Mouse (Mus musculus) liver, embryonic 15.5 days (tissue): ENCODE data around the gene Mfrp. TPM values are rescaled to one million over a fixed set of nuclear protein-coding genes. Genes with fewer than 3 reads are reported as not detected.

ENCODE experiments used
- ATAC-seq: fragments of 200-750 bp; cut with Nextera tagmentation; 2 replicates; pipeline ENCODE4 v1.8.0; 2017; ENCODE audit warnings: moderate number of reproducible peaks, mild to moderate bottlenecking, moderate library complexity; ENCODE audit not compliant: insufficient read depth
- H3K27ac ChIP-seq: fragments of 300-500 bp; sonication (generic); replicated peaks from 2 replicates; pipeline ENCODE4 v1.5.1; 2015; ENCODE audit warnings: mild to moderate bottlenecking, inconsistent platforms
- H3K27me3 ChIP-seq: fragments of 300-500 bp; sonication (generic); 2 replicates; pipeline ENCODE4 v1.6.1; 2015; ENCODE audit warnings: mild to moderate bottlenecking, inconsistent platforms
- H3K36me3 ChIP-seq: fragments of 300-500 bp; sonication (generic); replicated peaks from 2 replicates; pipeline ENCODE4 v1.6.1; 2015; ENCODE audit warnings: moderate library complexity, mild to moderate bottlenecking, inconsistent platforms
- H3K4me1 ChIP-seq: fragments of 300-500 bp; sonication (generic); replicated peaks from 2 replicates; pipeline ENCODE4 v1.6.1; 2015; ENCODE audit warnings: inconsistent platforms
- H3K4me2 ChIP-seq: fragments of 300-500 bp; sonication (generic); 2 replicates; pipeline ENCODE4 v1.6.1; 2015; ENCODE audit warnings: moderate library complexity, mild to moderate bottlenecking, inconsistent platforms
- H3K4me3 ChIP-seq: fragments of 300-500 bp; sonication (generic); replicated peaks from 2 replicates; pipeline ENCODE4 v1.5.1; 2015; ENCODE audit warnings: mild to moderate bottlenecking, inconsistent platforms
- H3K9ac ChIP-seq: fragments of 300-500 bp; sonication (generic); 2 replicates; pipeline ENCODE4 v1.6.1; 2015; ENCODE audit warnings: moderate library complexity, mild to moderate bottlenecking, inconsistent platforms
- H3K9me3 ChIP-seq: fragments of 300-500 bp; sonication (generic); replicated peaks from 2 replicates; pipeline ENCODE4 v1.6.1; 2016; ENCODE audit warnings: inconsistent platforms
- WGBS: fragments of 180-500 bp; shearing (Covaris S2); methylation state at CpG from one replicate; pipeline ENCODE4 v1.1.7; 2015; ENCODE audit warnings: mixed read lengths; ENCODE audit not compliant: insufficient replicate concordance; 5-methylcytosine and 5-hydroxymethylcytosine counted together
- polyA plus RNA-seq: library from polyadenylated mRNA; unstranded; fragments of >200 nt; fragmentation: Nextera tagmentation; extraction: Ambion mirVana; gene quantifications from 2 replicates; pipeline ENCODE4 v1.2.1, GENCODE M21; 2015

The Mfrp gene
- polyA plus RNA-seq, 1 experiment from 2014 or later: not detected

- no peak for ATAC-seq
- no peak overlapping the region for H3K9ac ChIP-seq
These were observed 31.8 kb downstream of the Mfrp start for GRCm38 (mm10) chr9:44133287-44133686.

DNA sequence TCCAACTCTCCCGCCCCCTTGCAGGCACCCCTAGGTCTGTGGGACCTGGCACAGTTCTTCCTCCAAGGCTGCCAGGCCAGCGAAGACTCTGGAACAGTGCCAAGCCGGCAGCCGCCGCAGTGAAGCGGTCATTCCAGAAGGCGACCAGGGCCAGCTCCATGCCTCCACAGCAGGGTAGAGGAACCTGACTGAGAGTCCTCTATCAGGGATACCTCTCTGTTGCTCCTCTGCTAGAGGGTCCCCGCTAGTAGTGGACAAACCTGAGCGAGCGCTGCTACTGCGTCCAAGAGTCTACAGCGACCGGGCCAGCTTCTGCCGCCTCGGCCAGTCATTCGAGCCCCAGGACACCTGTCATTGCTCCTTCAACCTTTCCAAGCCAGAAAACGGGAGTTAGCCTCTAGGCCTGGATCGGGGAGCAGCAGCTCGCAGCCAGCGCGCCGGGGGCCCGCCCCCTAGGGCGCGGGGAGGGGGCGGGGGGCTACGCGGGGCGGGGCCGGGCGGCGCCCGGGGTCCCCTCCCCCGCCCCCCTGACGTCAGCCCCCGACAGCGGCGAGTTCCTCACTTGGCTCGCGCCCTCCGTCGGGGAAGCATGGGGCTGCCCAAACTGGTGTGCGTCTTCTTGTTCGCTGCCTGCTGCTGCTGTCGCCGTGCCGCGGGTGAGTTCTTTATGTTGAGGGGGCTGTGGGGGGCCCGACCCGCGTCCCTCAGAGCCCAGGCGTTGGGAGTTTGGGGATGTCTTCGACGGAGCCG is 32.7 kb downstream of the Mfrp start, which contains the start of gene Mcam:
Gene Mcam (plus strand): TSS at position 369 of the 750 bp plus-strand sequence.
- H3K9ac ChIP-seq: peak within 1 kb of the TSS; percentile 1; the same call in 1 of the 2 replicates
- no peak within 1 kb of the TSS for H3K27ac ChIP-seq
- H3K4me1 ChIP-seq: peaks cover 31% of the 10 kb centered on the region
- no peaks in the 10 kb centered on the region for H3K36me3 ChIP-seq
- H3K9me3 ChIP-seq: no peaks in the 10 kb centered on the region
- peak within 1 kb of the TSS; percentile 51 for H3K4me3 ChIP-seq
- no peak for ATAC-seq
- whole genome bisulfite sequencing: 3% methylated on average over 54 of the region's 55 CpGs
- H3K27me3 ChIP-seq: peaks cover 82% of the 10 kb centered on the region
- peak within 1 kb of the TSS; percentile 69 for H3K4me2 ChIP-seq

More at GRCm38 (mm10) chr9:44133287-44133686, 31.8 kb downstream of the Mfrp start:
- Histone ChIP-seq H3K9me3 (no peaks in the 10 kb centered on the region), H3K4me1 (peaks cover 31% of the 10 kb centered on the region), H3K36me3 (no peaks in the 10 kb centered on the region), H3K27ac (no peak overlapping the region), H3K4me2 (0 out of 2 replicates have a peak overlapping the region, but pooled peaks have one; percentile 69), H3K27me3 (peaks cover 92% of the 10 kb centered on the region), H3K4me3 (no peak overlapping the region; the same call in 1 of the 2 replicates)
- 14% methylated on average over 2 of the region's 2 CpGs for WGBS

GRCm38 (mm10) chr9:44134851-44135730 is 33.6 kb downstream of the Mfrp start:
- no peaks in the 10 kb centered on the region for H3K36me3 ChIP-seq
- peaks cover 74% of the 10 kb centered on the region for H3K27me3 ChIP-seq
- H3K4me1 ChIP-seq: peaks cover 24% of the 10 kb centered on the region
- H3K9ac ChIP-seq: 0 out of 2 replicates have a peak overlapping the region, but pooled peaks have one; percentile 1
- no peak overlapping the region for H3K27ac ChIP-seq
- no peak for ATAC-seq
- 4% methylated on average over 49 of the region's 49 CpGs for WGBS
- peak overlapping the region; percentile 69 for H3K4me2 ChIP-seq
- no peaks in the 10 kb centered on the region for H3K9me3 ChIP-seq
- H3K4me3 ChIP-seq: peak overlapping the region; percentile 51

DNA sequence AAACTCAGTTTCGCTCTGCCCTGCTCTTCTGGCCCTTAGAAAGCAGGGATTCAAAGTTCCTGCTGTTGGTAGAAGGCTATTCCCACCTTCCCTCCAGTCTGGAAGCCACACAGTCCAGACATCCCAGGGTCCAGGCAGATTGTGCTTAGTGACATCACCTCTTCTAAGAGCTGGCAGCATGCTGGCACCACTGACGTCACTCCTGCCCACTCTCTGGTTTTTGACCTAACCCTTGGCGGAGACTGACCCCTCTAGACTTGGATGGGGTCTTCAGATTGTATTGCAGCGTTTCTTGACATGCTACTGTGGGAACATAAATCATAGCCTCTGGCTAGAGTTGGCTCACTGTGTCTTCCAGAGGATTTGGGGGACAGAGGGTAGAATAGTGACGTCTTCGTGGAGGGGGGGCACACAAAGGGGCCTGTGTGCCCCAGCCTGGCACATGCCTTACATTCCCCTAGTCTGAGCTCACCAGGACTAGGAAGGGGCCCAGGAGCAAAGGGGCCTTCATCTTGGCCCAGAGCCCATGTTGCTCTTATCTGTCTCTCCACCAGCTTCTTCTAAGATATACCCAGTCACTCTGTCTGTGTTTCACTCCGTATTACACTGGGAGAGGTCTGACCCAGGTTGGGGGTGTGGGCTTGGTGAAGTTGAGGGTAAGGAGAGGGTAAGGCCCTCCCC is 34.3 kb downstream of the Mfrp start:
- no peak overlapping the region for H3K27ac ChIP-seq
- no peak overlapping the region for H3K9ac ChIP-seq
- peak overlapping the region; percentile 69; the same call in 1 of the 2 replicates for H3K4me2 ChIP-seq
- H3K27me3 ChIP-seq: peaks cover 66% of the 10 kb centered on the region
- 48% methylated on average over 7 of the region's 7 CpGs for WGBS
- no peaks in the 10 kb centered on the region for H3K9me3 ChIP-seq
- peaks cover 19% of the 10 kb centered on the region for H3K4me1 ChIP-seq
- peak overlapping the region; percentile 2; the same call in 1 of the 2 replicates for H3K4me3 ChIP-seq
- H3K36me3 ChIP-seq: no peaks in the 10 kb centered on the region
- ATAC-seq: no peak

DNA sequence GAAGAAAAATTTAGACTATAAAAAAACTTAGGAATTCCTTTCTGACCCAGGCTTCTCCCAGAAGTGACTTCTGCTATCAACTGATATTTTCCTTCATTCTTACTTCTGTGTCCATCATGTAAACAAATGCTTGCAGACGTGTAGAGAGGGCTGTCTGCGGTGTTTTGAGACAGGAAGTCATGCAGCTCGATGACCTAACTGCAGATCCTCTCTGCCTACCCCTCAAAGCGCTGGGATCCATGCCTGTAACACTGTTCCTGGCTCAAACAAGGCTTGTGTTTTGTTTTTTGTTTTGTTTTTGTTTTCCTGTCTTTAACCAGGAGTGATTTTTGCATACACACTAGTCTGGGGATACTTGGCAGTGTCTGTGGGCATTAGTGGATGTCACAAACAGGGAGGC is 36.3 kb downstream of the Mfrp start:
- 6% methylated on average over 4 of the region's 4 CpGs for WGBS
- Histone ChIP-seq H3K27me3 (peaks cover 46% of the 10 kb centered on the region), H3K4me1 (peaks cover 19% of the 10 kb centered on the region), H3K27ac (no peak overlapping the region), H3K4me3 (no peak overlapping the region), H3K4me2 (no peak overlapping the region), H3K9ac (no peak overlapping the region), H3K9me3 (no peaks in the 10 kb centered on the region), H3K36me3 (peaks cover 6% of the 10 kb centered on the region; the same call in 1 of the 2 replicates)
- no peak for ATAC-seq

GRCm38 (mm10) chr9:44141951-44142350 is 40.4 kb downstream of the Mfrp start:
- H3K4me2 ChIP-seq: no peak overlapping the region

GRCm38 (mm10) chr9:44143421-44143820 is 41.9 kb downstream of the Mfrp start:
- ATAC-seq: no peak
- WGBS: 81% methylated on average over 5 of the region's 5 CpGs
- no peak overlapping the region for H3K27ac ChIP-seq

More at GRCm38 (mm10) chr9:44141951-44142350, 40.4 kb downstream of the Mfrp start:
- Histone ChIP-seq H3K9me3 (no peaks in the 10 kb centered on the region), H3K4me1 (no peaks in the 10 kb centered on the region), H3K36me3 (peaks cover 26% of the 10 kb centered on the region), H3K27me3 (peaks cover 5% of the 10 kb centered on the region), H3K27ac (no peak overlapping the region), H3K4me3 (no peak overlapping the region), H3K9ac (no peak overlapping the region)
- 65% methylated on average over 5 of the region's 5 CpGs for WGBS
- no peak for ATAC-seq

DNA sequence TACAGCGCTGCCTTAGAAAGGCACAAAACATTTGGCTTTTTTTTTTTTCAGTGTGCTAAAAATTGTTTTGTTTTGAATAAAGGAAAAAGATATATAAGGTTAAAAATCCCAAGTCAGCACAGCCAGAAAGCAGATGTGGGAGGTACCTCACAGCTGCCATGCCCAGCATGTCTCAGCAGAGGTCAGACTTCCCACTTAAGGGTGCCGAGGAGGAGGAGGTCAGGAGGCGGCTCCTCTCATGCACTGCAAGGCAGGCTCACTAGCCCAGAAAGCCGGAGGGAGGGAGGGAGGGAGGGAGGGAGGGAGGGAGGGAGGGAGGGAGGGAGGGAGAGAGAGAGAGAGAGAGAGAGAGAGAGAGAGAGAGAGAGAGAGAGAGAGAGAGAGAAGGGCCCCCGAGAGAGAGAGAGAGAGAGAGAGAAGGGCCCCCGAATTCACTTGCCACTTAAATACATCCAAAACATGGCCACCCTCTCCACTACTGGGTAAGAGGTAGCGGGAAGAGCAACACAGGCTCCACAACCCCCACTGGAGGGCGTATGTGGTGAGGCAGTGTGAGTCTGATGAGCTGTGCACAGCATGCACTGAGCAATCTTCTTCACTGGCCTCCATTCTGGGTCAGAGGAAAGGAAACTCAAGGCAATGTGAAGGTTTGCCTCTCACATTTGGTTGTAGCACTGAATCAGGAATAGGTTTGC is 42.6 kb downstream of the Mfrp start:
- 49% methylated on average over 7 of the region's 8 CpGs for WGBS
- no peak overlapping the region for H3K27ac ChIP-seq
- H3K4me2 ChIP-seq: no peak overlapping the region
- ATAC-seq: no peak
- no peaks in the 10 kb centered on the region for H3K27me3 ChIP-seq
- no peaks in the 10 kb centered on the region for H3K9me3 ChIP-seq
- no peaks in the 10 kb centered on the region for H3K4me1 ChIP-seq
- peaks cover 35% of the 10 kb centered on the region for H3K36me3 ChIP-seq
- no peak overlapping the region for H3K4me3 ChIP-seq
- no peak overlapping the region for H3K9ac ChIP-seq

More at GRCm38 (mm10) chr9:44143421-44143820, 41.9 kb downstream of the Mfrp start:
- H3K9me3 ChIP-seq: no peaks in the 10 kb centered on the region
- H3K27me3 ChIP-seq: no peaks in the 10 kb centered on the region
- H3K4me1 ChIP-seq: no peaks in the 10 kb centered on the region
- no peak overlapping the region for H3K4me2 ChIP-seq
- no peak overlapping the region for H3K4me3 ChIP-seq
- H3K9ac ChIP-seq: no peak overlapping the region
- H3K36me3 ChIP-seq: peaks cover 34% of the 10 kb centered on the region

DNA sequence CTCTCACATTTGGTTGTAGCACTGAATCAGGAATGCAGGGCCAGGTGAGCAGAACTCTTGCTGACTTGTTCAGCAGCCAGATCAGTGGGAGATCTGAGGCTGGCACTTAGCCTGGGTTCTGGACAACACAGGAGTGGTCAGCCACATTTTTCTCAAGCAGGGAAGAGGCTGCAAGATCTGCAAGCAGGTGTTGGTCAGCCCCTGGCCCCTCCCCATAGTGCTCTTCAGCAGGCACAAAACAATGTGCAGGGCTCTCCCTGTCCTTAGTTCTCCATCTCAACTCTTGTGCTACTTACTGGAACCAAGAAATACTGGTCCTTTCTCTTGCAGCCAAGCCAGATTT is 43.2 kb downstream of the Mfrp start:
- Histone ChIP-seq H3K9ac (no peak overlapping the region), H3K4me1 (no peaks in the 10 kb centered on the region), H3K4me3 (no peak overlapping the region), H3K36me3 (peaks cover 40% of the 10 kb centered on the region), H3K27me3 (no peaks in the 10 kb centered on the region), H3K4me2 (no peak overlapping the region), H3K27ac (no peak overlapping the region), H3K9me3 (no peaks in the 10 kb centered on the region)
- ATAC-seq: no peak

GRCm38 (mm10) chr9:44147290-44147689 is 45.8 kb downstream of the Mfrp start:
- Histone ChIP-seq H3K4me2 (no peak overlapping the region), H3K27me3 (no peaks in the 10 kb centered on the region)

More at GRCm38 (mm10) chr9:44147290-44147689, 45.8 kb downstream of the Mfrp start:
- Histone ChIP-seq H3K9me3 (no peaks in the 10 kb centered on the region), H3K27ac (no peak overlapping the region), H3K36me3 (peaks cover 53% of the 10 kb centered on the region), H3K9ac (no peak overlapping the region), H3K4me1 (no peaks in the 10 kb centered on the region), H3K4me3 (no peak overlapping the region)
- no peak for ATAC-seq
- 60% methylated on average over 3 of the region's 3 CpGs for WGBS
